Mouse (Mus musculus): ENCODE data around the gene Nkx6-1. TPM values are rescaled to one million over a fixed set of nuclear protein-coding genes. Genes with fewer than 3 reads are reported as not detected.
A peak's percentile ranks its signal among the peaks of the same experiment; 100 is the strongest.

Nkx6-1 gene
- not detected in 2 replicates for polyA plus RNA-seq (2015; fragmentation: Nextera tagmentation; extraction: Ambion mirVana)

- DNase-seq (ENCODE audit: low spot score) = peak; percentile 36
Observed at GRCm38 (mm10) chr5:101664945-101665615, at the start of gene Nkx6-1. TSS of gene Nkx6-1 (minus strand) at chr5:101664996.

GRCm38 (mm10) chr5:101713064-101713613 is 48.3 kb upstream of the Nkx6-1 start:
- DNase-seq (ENCODE audit: low spot score) = no peak

GRCm38 (mm10) chr5:101703374-101704260 is 38.8 kb upstream of the Nkx6-1 start:
- DNase-seq (ENCODE audit: low spot score) = no peak

- DNase-seq (ENCODE audit: low spot score) = no peak
Observed at GRCm38 (mm10) chr5:101702636-101703035, 37.8 kb upstream of the Nkx6-1 start.

- peak; percentile 35 for DNase-seq (ENCODE audit: low spot score)
Observed at GRCm38 (mm10) chr5:101700607-101701006, 35.8 kb upstream of the Nkx6-1 start.

GRCm38 (mm10) chr5:101688581-101688980 is 23.8 kb upstream of the Nkx6-1 start:
- DNase-seq (ENCODE audit: low spot score) = no peak

DNA sequence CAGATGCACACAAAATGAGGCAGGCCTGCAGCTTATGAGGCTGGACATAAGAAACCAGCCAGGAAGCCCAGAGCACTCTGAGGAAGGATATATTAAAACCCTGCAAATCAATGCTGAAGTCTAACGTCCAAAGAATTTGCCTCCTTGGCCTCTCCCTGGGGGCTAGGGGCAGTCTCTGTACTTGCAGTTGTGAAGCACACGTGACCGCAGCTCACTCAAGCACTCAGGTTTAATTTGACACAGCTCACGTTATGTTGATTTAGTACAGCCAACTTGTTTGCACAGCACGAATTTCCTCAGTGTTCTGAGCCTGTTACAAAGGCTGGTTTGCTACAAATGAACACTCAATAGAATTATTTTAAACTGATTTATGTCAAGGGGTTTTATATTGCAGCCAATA is 18.5 kb upstream of the Nkx6-1 start:
- DNase-seq (ENCODE audit: low spot score) = no peak

- no peak for DNase-seq (ENCODE audit: low spot score)
Observed at GRCm38 (mm10) chr5:101680338-101680737, 15.5 kb upstream of the Nkx6-1 start.

DNA sequence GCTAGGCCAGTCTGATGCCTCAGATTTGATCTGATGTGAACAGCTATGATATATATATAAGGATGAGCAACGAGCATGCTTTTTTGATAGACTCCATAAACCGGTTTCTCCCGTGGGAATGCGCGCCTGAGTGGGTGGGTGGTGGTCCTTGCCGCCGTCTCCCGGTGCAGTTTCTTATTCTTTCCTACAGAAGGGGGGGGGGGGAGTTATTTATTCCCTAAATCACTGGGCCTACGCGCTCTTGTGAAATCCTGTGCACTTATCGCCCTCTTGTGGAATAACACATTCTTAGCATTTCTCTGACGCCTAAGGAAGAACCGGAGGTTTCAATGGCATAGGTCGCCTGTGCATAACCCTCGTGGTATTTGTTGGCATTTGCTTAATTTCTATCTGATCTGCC is 4.6 kb upstream of the Nkx6-1 start:
- peak; percentile 33 for DNase-seq (ENCODE audit: low spot score)

GRCm38 (mm10) chr5:101668475-101668874 is 3.7 kb upstream of the Nkx6-1 start:
- no peak for DNase-seq (ENCODE audit: low spot score)

- no peak for DNase-seq (ENCODE audit: low spot score)
Observed at GRCm38 (mm10) chr5:101668028-101668427, 3.2 kb upstream of the Nkx6-1 start.

- no peak for DNase-seq (ENCODE audit: low spot score)
Observed at GRCm38 (mm10) chr5:101667263-101667990, 2.6 kb upstream of the Nkx6-1 start.

DNA sequence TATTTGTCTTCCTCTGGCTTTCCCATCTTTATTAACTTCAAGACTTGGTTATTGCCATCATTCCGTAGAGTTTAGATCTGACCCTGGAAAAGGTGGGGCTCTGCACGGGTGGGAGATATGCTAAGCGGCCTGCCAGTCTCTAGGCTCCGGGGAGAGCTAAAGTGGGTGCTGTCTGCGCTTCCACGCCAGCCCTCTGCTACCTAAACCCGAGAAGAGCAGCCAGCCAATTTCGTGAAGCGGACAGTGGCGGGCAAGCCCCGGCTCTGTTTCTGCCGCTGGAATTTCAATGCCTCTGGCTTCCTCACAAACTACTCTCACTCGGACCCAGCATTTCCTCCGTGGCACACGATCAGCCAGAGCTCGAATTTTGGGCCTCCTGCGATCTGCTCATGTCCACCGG is 1.9 kb upstream of the Nkx6-1 start:
- DNase-seq (ENCODE audit: low spot score) = no peak

DNA sequence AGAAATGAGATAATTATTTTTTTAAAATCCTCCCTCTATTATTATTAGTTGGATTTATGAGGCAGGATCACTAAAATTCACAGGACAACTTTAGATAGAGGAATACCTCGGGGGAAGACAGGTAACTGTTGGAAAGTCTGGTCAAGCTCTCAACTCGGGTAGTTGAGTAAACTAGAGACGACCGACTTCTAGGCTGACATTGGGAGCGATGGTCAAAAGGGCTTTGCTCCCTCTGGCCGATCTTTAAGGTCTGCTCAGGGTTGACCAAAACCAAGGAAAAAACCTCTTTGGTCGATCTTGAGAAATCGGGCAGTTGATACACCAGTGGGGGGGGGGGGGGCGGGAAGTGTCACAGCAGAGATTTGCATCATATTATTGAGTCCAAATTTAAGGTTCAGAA is 1.3 kb upstream of the Nkx6-1 start:
- no peak for DNase-seq (ENCODE audit: low spot score)

DNA sequence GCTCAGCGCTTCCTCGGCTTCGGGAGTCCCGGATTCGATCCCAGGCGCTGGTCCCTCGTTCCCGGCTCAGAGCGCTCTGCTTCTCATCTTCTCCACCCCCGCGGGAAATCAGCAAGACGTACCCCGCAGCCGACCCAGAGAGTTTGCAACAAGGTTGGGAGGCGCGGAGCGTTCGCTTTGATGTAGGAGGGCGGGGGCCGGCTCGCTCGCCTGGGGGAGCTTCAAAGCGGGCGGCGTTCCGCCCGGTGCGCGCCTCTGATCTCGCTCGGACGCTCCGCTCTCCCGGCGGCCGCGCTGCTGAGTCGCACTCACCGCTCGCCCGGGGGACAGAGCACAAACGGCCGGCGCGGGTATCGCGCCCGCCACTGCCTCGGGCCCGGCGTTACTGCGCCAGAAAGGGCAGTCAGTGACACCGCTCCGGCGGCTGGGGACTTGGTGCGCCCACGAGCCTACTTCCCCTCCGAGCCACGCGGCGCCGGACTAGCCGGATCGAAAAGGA is 324 bp downstream of the Nkx6-1 start:
- DNase-seq (ENCODE audit: low spot score) = no peak

- DNase-seq (ENCODE audit: low spot score) = no peak
Observed at GRCm38 (mm10) chr5:101663621-101664422, 974 bp downstream of the Nkx6-1 start.

- DNase-seq (ENCODE audit: low spot score) = no peak
Observed at GRCm38 (mm10) chr5:101663176-101663575, 1.6 kb downstream of the Nkx6-1 start.

GRCm38 (mm10) chr5:101662485-101662884 is 2.3 kb downstream of the Nkx6-1 start:
- no peak for DNase-seq (ENCODE audit: low spot score)

DNA sequence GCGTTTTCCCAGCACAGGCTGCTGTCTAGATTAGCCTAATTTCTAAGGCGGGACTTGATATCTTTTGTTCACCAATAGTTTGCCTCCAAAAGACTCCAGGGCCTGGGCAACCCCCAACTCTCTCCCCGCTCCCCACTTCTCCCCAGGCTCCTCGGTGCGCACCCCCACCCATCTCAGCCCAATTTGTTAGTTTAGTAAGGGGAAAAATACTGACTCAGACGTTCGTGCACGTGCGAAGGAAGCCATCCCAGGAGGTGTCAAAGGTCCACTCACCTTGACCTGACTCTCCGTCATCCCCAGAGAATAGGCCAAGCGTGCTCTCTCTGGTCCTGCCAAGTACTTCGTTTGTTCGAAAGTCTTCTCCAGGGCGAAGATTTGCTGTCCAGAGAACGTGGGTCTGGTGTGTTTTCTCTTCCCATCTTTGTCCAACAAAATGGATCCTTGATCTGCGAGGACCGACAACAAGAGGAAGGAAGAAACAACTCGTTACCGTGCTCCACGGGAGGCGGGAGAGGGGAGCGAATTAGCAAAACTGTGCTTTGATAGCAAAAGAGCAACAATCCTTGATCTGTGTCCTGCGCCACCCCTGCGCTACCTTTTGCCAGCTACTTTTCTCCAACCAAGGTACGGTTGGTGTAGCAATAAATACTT is 3.1 kb downstream of the Nkx6-1 start:
- DNase-seq (ENCODE audit: low spot score) = no peak

DNA sequence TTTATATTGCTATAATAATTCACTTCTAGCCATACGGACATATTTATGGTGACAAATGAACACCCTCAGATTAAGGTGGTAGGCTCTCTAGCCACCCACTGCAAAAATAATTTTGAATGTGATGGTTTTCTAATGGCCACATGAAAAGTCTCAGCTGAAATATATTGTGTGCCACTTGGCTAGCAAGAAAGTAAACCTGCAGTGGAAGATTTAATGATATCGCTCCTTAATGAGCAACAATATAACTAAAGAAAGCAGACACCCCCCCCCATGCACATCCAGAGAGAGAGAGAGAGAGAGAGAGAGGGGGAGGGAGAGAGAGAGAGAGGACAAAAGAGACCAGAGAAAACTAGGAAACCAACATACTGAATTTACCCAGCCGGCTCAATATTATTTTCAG is 4.1 kb downstream of the Nkx6-1 start:
- DNase-seq (ENCODE audit: low spot score) = no peak

All from thymus, postnatal 0 days (tissue).